Mouse (Mus musculus) testis, postnatal 10 days (tissue): ENCODE results near the gene Stkld1.

ENCODE experiments used
- DNase-seq: peaks from one replicate; pipeline ENCODE4 v3.0.0; 2021; ENCODE audit warnings: low spot score

Stkld1 gene

GRCm38 (mm10) chr2:26915927-26916728, 17.7 kb upstream of the Stkld1 start, which contains the start of the genes Surf2 and Surf1:
Gene Surf2, plus strand, starts transcription at chr2:26916367.
Gene Surf1, minus strand, starts transcription at chr2:26916530.
- DNase-seq = peak; percentile 78

- DNase-seq = no peak
Observed at GRCm38 (mm10) chr2:26916738-26917137, 17.1 kb upstream of the Stkld1 start.

GRCm38 (mm10) chr2:26919684-26920083, 14.2 kb upstream of the Stkld1 start:
- no peak for DNase-seq

- no peak for DNase-seq
Observed at GRCm38 (mm10) chr2:26920190-26920855, 13.5 kb upstream of the Stkld1 start.

GRCm38 (mm10) chr2:26921784-26922183, 12.1 kb upstream of the Stkld1 start:
- no peak for DNase-seq

- no peak for DNase-seq
Observed at GRCm38 (mm10) chr2:26927745-26928476, 5.9 kb upstream of the Stkld1 start.

- peak; percentile 66 for DNase-seq
Observed at GRCm38 (mm10) chr2:26930390-26930789, 3.5 kb upstream of the Stkld1 start.

- no peak for DNase-seq
Observed at GRCm38 (mm10) chr2:26932473-26933303, 1.2 kb upstream of the Stkld1 start.

GRCm38 (mm10) chr2:26935286-26935685, 1.4 kb downstream of the Stkld1 start:
- no peak for DNase-seq

- no peak for DNase-seq
Observed at GRCm38 (mm10) chr2:26936425-26936824, 2.6 kb downstream of the Stkld1 start.

- DNase-seq = no peak
Observed at GRCm38 (mm10) chr2:26941539-26941938, 7.7 kb downstream of the Stkld1 start.

GRCm38 (mm10) chr2:26943253-26943652, 9.4 kb downstream of the Stkld1 start:
- DNase-seq = no peak

GRCm38 (mm10) chr2:26950411-26950810, 16.6 kb downstream of the Stkld1 start:
- DNase-seq = no peak

GRCm38 (mm10) chr2:26951346-26951905, 17.6 kb downstream of the Stkld1 start:
- DNase-seq = no peak

- no peak for DNase-seq
Observed at GRCm38 (mm10) chr2:26952193-26952592, 18.3 kb downstream of the Stkld1 start.

- no peak for DNase-seq
Observed at GRCm38 (mm10) chr2:26952866-26953265, 19.0 kb downstream of the Stkld1 start.

- DNase-seq = no peak
Observed at GRCm38 (mm10) chr2:26954735-26955395, 21.0 kb downstream of the Stkld1 start.

- DNase-seq = no peak
Observed at GRCm38 (mm10) chr2:26956811-26957487, 23.1 kb downstream of the Stkld1 start.

GRCm38 (mm10) chr2:26957488-26957859, 23.6 kb downstream of the Stkld1 start:
- no peak for DNase-seq

- no peak for DNase-seq
Observed at GRCm38 (mm10) chr2:26960756-26961155, 26.9 kb downstream of the Stkld1 start.
